Comparison of ENCODE assay signal across 23 mouse cellular contexts in genomic region chr14:30247606-30248005, GRCm38 (mm10).
DNase-seq lines count a peak whose midpoint lies in the region; ATAC-seq and TF ChIP-seq lines count a peak whose summit lies in the region.
"Had no signal": no experiment of that assay in that cellular context is flagged by ENCODE, and none has a peak within 500 bp of the region (broad histone marks: within the 10 kb centered on the region; RNA-seq: fewer than 3 reads in every experiment).

No protein-coding gene starts in this region.

- H3K4me1 ChIP-seq in intestine, postnatal 0 days (replicated peaks; ENCODE audit: control insufficient read depth, insufficient read depth, low read length): no peaks in the 10 kb centered on the region
- H3K4me1 ChIP-seq: forebrain, embryonic 10.5 days; forebrain, embryonic 12.5 days had no signal

- H3K27me3 ChIP-seq in intestine, postnatal 0 days (replicated peaks; ENCODE audit: control insufficient read depth, insufficient read depth, low read length): no peaks in the 10 kb centered on the region
- H3K27me3 ChIP-seq: CH12.LX; embryonic facial prominence, embryonic 12.5 days; forebrain, embryonic 12.5 days had no signal

- DNase-seq in heart, adult 11 months: peak; percentile 64
- DNase-seq in heart, postnatal 10 days: no peak
- peak; percentile 32 for DNase-seq in thymus, postnatal 4 days
- no peak for DNase-seq in thymus, postnatal 36 days
- DNase-seq: adrenal gland, adult 8-10 months; adrenal gland, postnatal 14 days; adrenal gland, postnatal 36 days; B cell, adult 2 months; cerebellum, adult 11-12 months; cerebellum, adult 2 months; cerebellum, adult 9-10 months; cerebellum, postnatal 10 days; cerebellum, postnatal 25 days had no signal

- H3K4me2 ChIP-seq in intestine, postnatal 0 days (replicated peaks; ENCODE audit: low read depth): no peak overlapping the region
- H3K4me2 ChIP-seq: embryonic facial prominence, embryonic 12.5 days; forebrain, embryonic 12.5 days had no signal

- H3K9ac ChIP-seq in intestine, postnatal 0 days (ENCODE audit: low read depth, low read length): no peak overlapping the region
- H3K9ac ChIP-seq: embryonic facial prominence, embryonic 12.5 days; forebrain, embryonic 12.5 days had no signal

- H3K4me3 ChIP-seq in intestine, postnatal 0 days (ENCODE audit: low read depth, low read length): no peak overlapping the region
- H3K4me3 ChIP-seq: embryonic facial prominence, embryonic 10.5 days; embryonic facial prominence, embryonic 12.5 days; forebrain, embryonic 10.5 days; forebrain, embryonic 12.5 days had no signal

- ATAC-seq in intestine, postnatal 0 days: no peak
- ATAC-seq: forebrain, embryonic 14.5 days; forebrain, embryonic 16.5 days; Patski had no signal

- no peak overlapping the region for H3K27ac ChIP-seq in intestine, postnatal 0 days (ENCODE audit: low read depth, low read length)
- H3K27ac ChIP-seq: embryonic facial prominence, embryonic 10.5 days; embryonic facial prominence, embryonic 12.5 days; forebrain, embryonic 10.5 days; forebrain, embryonic 12.5 days had no signal

- intact Hi-C loops in heart, postnatal 10 days (cut with DNase I): no loop called here

- WGBS in intestine, postnatal 0 days: 80% methylated on average over 4 of the region's 4 CpGs

- H3K9me3 ChIP-seq in intestine, postnatal 0 days (ENCODE audit: control insufficient read depth): no peaks in the 10 kb centered on the region
- H3K9me3 ChIP-seq: embryonic facial prominence, embryonic 10.5 days; embryonic facial prominence, embryonic 12.5 days; forebrain, embryonic 10.5 days; forebrain, embryonic 12.5 days; G1E had no signal

- no peaks in the 10 kb centered on the region for H3K36me3 ChIP-seq in intestine, postnatal 0 days (ENCODE audit: control insufficient read depth, insufficient read depth)
- H3K36me3 ChIP-seq: embryonic facial prominence, embryonic 10.5 days; embryonic facial prominence, embryonic 12.5 days; forebrain, embryonic 10.5 days; forebrain, embryonic 12.5 days; G1E had no signal

- no peak for TF ChIP-seq CTCF in intestine, postnatal 0 days (IDR thresholded peaks at IDR 0.05; ENCODE audit: low read depth)

Comparison
In these comparisons a context has a peak if more than half of its experiments do, and no peak if none do; other contexts are left out.
1. DNase-seq: peak in heart, adult 11 months (single experiment) and thymus, postnatal 4 days (single experiment); none in heart, postnatal 10 days (0 of 2) and thymus, postnatal 36 days (0 of 2).